Mouse (Mus musculus) limb, embryonic 12.5 days (tissue): ENCODE results near the gene Hivep1. TPM values are rescaled to one million over a fixed set of nuclear protein-coding genes. Genes with fewer than 3 reads are reported as not detected.

Source experiments
- ATAC-seq: fragments of 200-750 bp; cut with Nextera tagmentation; 2 replicates; pipeline ENCODE4 v1.8.0; 2017; ENCODE audit warnings: low read depth, moderate TSS enrichment; ENCODE audit not compliant: insufficient number of reproducible peaks, insufficient read depth, low FRiP score, low TSS enrichment
- H3K27ac ChIP-seq: fragments of 300-500 bp; sonication (generic); 2 replicates; pipeline ENCODE4 v1.5.1; 2016; ENCODE audit warnings: mild to moderate bottlenecking, moderate library complexity
- H3K27me3 ChIP-seq: fragments of 300-500 bp; sonication (generic); 2 replicates; pipeline ENCODE4 v1.6.1; 2016; ENCODE audit warnings: mild to moderate bottlenecking, moderate library complexity
- H3K36me3 ChIP-seq: fragments of 300-500 bp; sonication (generic); 2 replicates; pipeline ENCODE4 v1.6.1; 2016; ENCODE audit warnings: mild to moderate bottlenecking, moderate library complexity
- H3K4me1 ChIP-seq: fragments of 300-500 bp; sonication (generic); replicated peaks from 2 replicates; pipeline ENCODE4 v1.6.1; 2016
- H3K4me2 ChIP-seq: fragments of 300-500 bp; sonication (generic); 2 replicates; pipeline ENCODE4 v1.6.1; 2016; ENCODE audit warnings: mild to moderate bottlenecking, moderate library complexity
- H3K4me3 ChIP-seq: fragments of 300-500 bp; sonication (generic); replicated peaks from 2 replicates; pipeline ENCODE4 v1.5.1; 2016; ENCODE audit warnings: mild to moderate bottlenecking
- H3K9ac ChIP-seq: fragments of 300-500 bp; sonication (generic); replicated peaks from 2 replicates; pipeline ENCODE4 v1.6.1; 2016; ENCODE audit warnings: mild to moderate bottlenecking, moderate library complexity
- H3K9me3 ChIP-seq: fragments of 300-500 bp; sonication (generic); 2 replicates; pipeline ENCODE4 v1.6.1; 2016; ENCODE audit warnings: mild to moderate bottlenecking, moderate library complexity
- WGBS: fragments of 180-500 bp; shearing (Covaris S2); methylation state at CpG from one replicate; pipeline ENCODE4 v1.1.7; 2016; 5-methylcytosine and 5-hydroxymethylcytosine counted together
- polyA plus RNA-seq: library from polyadenylated mRNA; unstranded; fragments of >200 nt; fragmentation: Nextera tagmentation; extraction: Ambion mirVana; gene quantifications from 2 replicates; pipeline ENCODE4 v1.2.1, GENCODE M21; 2016

Hivep1 gene
- polyA plus RNA-seq: 12.9 and 13.2 TPM in 2 replicates

DNA sequence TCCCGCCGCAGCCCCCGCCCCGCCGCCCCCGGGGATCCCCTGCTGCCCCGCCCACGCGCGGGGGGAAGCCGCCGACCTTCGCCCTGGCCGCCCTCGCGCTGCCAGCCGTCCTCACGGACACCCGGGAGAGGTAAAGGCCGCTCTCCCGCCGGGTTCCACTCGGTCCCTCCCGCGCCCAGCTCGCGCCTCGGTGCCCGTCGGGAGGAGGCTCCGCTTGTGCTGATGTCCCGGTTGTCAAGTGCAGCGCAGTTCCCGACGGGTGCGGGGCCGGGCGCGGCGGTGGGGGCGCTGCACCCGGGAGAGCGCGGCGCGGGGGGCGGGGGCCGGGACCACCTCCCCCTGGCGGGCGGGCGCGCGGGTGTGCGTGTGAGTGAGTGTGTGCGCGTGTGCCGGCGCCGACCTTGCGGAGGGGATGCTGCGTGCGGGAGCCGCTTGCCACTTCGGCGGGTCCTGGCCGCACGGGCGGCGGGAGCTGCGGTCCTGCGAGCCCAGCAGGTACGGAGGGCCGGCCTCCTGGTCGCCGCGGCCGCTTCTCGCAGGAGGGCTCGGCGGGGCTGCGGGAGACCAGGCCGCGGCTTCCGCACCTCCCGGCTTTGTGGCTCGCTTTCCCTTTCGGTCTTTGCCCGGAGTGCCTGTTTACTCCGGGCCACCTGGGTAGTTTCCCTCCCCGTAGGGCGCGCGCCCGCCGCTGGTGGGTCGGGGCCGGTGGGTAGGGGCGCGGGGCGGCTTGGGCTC lies at the start of gene Hivep1:
Gene Hivep1, plus strand, starts transcription at position 61 of the 735 bp plus-strand sequence.
- WGBS: under 1% methylated on average over 64 of the region's 100 CpGs
- Histone ChIP-seq H3K9ac (peak within 1 kb of the TSS; percentile 92), H3K36me3 (peaks cover 18% of the 10 kb centered on the region), H3K4me1 (peaks cover 18% of the 10 kb centered on the region), H3K27ac (peak within 1 kb of the TSS; percentile 96), H3K27me3 (no peaks in the 10 kb centered on the region), H3K4me3 (peak within 1 kb of the TSS; percentile 84), H3K4me2 (peak within 1 kb of the TSS; percentile 77), H3K9me3 (no peaks in the 10 kb centered on the region)
- ATAC-seq: peak; percentile 34

DNA sequence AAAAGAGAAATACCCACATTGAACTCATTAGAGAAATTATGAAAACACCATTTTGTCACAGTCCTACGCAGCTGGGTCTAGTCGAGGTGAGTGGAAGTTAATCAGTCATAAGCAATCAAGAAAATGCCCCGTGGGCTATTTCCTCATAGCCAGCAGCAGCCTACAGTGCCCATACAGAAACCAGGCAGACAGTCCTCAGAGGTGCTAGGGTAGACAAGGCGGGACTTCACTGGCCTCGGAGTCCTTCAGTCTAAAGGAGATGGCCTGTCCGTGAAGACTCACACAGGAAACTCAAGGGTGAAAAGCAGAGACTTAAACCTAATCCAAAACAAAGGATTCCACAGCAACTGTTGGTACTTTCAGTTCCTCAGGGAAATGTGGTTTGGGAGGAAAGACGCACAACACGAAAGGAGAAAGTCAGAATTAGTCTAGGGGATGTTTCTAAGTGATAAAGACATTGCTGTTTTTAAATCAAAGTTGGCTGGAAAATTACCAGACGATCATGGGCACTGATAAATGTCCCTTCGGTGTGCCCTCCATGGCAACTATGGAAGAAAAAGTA lies 36.3 kb upstream of the Hivep1 start:
- H3K27ac ChIP-seq: no peak overlapping the region
- H3K4me1 ChIP-seq: no peaks in the 10 kb centered on the region
- no peak overlapping the region for H3K9ac ChIP-seq
- WGBS: 77% methylated on average over 10 of the region's 10 CpGs
- no peaks in the 10 kb centered on the region for H3K9me3 ChIP-seq
- H3K36me3 ChIP-seq: no peaks in the 10 kb centered on the region
- no peak for ATAC-seq
- no peak overlapping the region for H3K4me3 ChIP-seq
- no peaks in the 10 kb centered on the region for H3K27me3 ChIP-seq
- no peak overlapping the region for H3K4me2 ChIP-seq

DNA sequence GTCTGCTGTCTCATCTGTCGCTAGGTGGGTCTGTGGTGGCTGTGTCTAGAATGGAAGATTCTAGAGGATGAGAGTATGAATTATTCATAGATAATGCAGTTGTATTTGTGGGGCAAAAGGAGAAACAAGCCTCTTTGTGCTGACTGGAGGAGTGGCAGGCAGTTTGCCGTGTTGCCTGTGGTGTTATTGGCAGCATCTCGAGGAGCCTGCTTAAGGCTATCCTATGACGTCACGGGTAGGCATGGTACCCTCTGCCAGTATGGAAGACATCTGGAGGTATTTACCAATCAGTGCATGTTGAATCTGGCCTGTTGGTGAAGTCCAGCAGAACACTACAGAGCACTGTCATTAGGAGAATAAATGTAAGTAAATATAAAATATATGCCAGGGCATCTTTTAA lies 35.6 kb upstream of the Hivep1 start:
- WGBS: 78% methylated on average over 5 of the region's 5 CpGs
- Histone ChIP-seq H3K27me3 (no peaks in the 10 kb centered on the region), H3K4me3 (no peak overlapping the region), H3K4me1 (no peaks in the 10 kb centered on the region), H3K9ac (no peak overlapping the region), H3K27ac (no peak overlapping the region), H3K9me3 (no peaks in the 10 kb centered on the region), H3K4me2 (no peak overlapping the region), H3K36me3 (no peaks in the 10 kb centered on the region)
- ATAC-seq: no peak

DNA sequence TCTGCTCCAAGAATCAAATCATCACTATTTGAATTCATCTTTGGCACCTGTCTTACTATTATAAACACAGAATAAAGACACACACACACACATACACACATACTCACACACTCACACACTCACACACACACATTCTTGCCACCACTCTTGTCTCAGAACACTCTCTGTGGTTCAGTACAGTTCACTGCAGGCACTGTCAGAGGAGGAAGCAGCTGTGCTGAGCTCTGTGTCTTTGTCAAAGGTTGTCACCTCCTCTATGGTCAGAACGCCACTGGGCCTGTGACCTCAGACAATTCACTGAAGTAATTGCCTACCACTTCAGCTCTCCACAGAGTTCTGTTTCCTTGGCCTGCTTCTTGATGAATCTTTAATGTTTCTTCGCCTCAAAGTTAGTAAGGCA lies 33.5 kb upstream of the Hivep1 start:
- Histone ChIP-seq H3K4me1 (no peaks in the 10 kb centered on the region), H3K9me3 (no peaks in the 10 kb centered on the region), H3K36me3 (no peaks in the 10 kb centered on the region), H3K4me2 (no peak overlapping the region), H3K27ac (no peak overlapping the region), H3K27me3 (no peaks in the 10 kb centered on the region), H3K4me3 (no peak overlapping the region), H3K9ac (no peak overlapping the region)
- no peak for ATAC-seq
- 53% methylated on average over 2 of the region's 2 CpGs for WGBS

DNA sequence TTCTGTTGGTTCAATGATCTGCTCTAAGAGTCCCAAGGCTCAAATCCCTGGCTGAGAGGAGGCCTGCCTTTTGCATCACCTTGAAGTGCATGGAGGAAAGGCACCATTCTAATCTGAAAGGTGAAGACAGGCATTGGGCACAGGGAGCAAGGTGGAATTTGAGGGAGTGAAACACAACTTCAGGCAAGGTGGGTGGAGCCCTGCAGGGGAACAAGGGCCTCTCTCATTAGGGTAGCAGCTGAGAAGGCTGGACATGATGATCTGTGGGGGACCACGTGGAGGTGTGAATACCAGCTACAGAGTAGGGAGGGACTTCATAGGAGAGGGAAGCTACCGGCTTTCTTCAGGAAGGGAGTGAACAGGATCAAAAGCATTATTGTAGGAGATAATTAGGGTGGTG lies 10.6 kb upstream of the Hivep1 start:
- no peaks in the 10 kb centered on the region for H3K9me3 ChIP-seq
- H3K9ac ChIP-seq: no peak overlapping the region
- no peak for ATAC-seq
- no peak overlapping the region for H3K27ac ChIP-seq
- no peak overlapping the region for H3K4me3 ChIP-seq
- 4% methylated on average over 2 of the region's 2 CpGs for WGBS
- H3K4me2 ChIP-seq: no peak overlapping the region
- no peaks in the 10 kb centered on the region for H3K36me3 ChIP-seq
- H3K27me3 ChIP-seq: no peaks in the 10 kb centered on the region
- H3K4me1 ChIP-seq: peaks cover 10% of the 10 kb centered on the region

DNA sequence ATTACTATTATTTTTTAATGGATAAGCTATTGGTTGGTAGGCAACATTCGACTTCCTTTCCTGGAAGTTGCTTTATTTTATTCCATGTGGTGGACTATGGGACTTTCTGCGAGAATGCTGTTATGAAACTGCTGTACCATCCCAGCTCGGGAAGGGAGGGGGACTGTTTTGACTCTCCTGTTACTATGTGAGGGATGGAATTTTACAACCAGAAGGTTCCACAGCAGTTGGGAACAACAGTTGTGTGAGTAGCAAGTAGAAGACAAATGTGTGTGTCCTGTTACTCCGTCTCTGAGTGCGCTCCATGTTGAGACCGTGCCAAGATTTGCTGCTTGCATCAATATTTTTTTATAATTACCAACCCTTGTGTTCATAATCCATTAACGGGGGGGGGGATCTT lies 8.4 kb upstream of the Hivep1 start:
- Histone ChIP-seq H3K4me2 (no peak overlapping the region), H3K36me3 (no peaks in the 10 kb centered on the region), H3K9ac (no peak overlapping the region), H3K27ac (no peak overlapping the region), H3K4me3 (no peak overlapping the region), H3K27me3 (no peaks in the 10 kb centered on the region), H3K9me3 (no peaks in the 10 kb centered on the region), H3K4me1 (peaks cover 11% of the 10 kb centered on the region)
- ATAC-seq: no peak
- 90% methylated on average over 7 of the region's 7 CpGs for WGBS

DNA sequence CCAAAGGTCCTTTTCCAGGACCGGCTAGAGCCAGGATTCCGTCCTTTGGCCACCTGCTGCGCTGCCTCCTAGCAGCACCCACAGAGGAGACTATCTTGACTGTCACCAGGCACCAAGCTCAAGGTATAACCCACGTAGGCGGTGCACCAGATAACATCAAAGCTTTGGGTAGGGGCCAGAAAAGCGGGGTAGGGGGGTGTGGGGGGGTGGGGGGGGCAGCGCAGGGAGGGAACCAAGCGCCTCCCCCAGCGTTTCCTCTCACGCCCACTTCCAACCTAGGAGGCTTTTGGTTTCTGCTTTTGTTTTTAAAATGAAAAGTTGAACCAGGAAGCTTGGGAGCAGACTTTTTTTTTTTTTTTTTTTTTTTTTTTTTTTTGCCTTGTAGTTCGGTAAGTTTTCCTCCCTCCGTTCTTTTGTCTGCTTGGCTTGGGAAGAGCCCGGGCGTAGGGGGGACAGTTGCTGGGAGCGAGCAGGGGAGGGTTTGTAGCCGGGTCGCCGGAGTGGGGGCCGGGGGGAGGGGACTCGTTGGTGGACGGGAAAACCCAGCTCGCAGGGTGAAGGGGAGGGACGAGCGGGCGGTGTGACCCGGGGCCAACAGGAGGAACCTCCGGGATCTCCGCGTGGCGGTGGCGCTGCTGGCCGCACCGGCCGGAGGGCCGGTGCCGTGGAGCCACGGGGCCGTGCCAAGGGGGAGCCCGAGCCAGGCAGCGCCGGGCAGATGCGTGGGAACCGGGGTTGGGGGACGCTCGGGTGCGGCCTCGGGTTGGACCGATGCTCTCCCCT lies 2.6 kb upstream of the Hivep1 start:
- peak overlapping the region; percentile 79 for H3K9ac ChIP-seq
- no peaks in the 10 kb centered on the region for H3K27me3 ChIP-seq
- peak overlapping the region; percentile 69 for H3K4me3 ChIP-seq
- H3K4me1 ChIP-seq: peaks cover 18% of the 10 kb centered on the region
- peak overlapping the region; percentile 74 for H3K4me2 ChIP-seq
- H3K36me3 ChIP-seq: no peaks in the 10 kb centered on the region
- ATAC-seq: peak; percentile 4; the same call in 1 of the 2 replicates
- peak overlapping the region; percentile 84 for H3K27ac ChIP-seq
- no peaks in the 10 kb centered on the region for H3K9me3 ChIP-seq
- under 1% methylated on average over 48 of the region's 48 CpGs for WGBS

DNA sequence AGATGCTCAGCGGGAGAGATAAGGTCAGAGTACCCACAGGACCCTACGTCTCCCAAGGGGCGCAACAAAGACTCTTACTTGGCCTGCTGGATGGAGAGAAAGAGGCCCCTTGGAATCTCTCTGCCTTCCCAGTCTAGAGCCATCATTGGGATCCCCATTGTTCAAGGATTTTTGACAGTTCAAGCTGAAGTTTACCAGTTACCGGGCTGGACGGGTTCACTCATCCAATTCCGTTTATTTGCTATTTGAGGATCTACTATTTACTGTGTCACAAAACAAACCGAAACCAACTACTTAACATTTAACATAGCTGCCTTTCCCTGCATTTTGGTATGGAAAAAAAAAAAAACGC lies 2.1 kb upstream of the Hivep1 start:
- peak overlapping the region; percentile 74 for H3K4me2 ChIP-seq
- H3K27me3 ChIP-seq: no peaks in the 10 kb centered on the region
- H3K27ac ChIP-seq: peak overlapping the region; percentile 84
- H3K9ac ChIP-seq: peak overlapping the region; percentile 79
- no peaks in the 10 kb centered on the region for H3K9me3 ChIP-seq
- H3K36me3 ChIP-seq: no peaks in the 10 kb centered on the region
- no peak for ATAC-seq
- H3K4me1 ChIP-seq: peaks cover 18% of the 10 kb centered on the region
- 2% methylated on average over 8 of the region's 8 CpGs for WGBS
- H3K4me3 ChIP-seq: peak overlapping the region; percentile 69

DNA sequence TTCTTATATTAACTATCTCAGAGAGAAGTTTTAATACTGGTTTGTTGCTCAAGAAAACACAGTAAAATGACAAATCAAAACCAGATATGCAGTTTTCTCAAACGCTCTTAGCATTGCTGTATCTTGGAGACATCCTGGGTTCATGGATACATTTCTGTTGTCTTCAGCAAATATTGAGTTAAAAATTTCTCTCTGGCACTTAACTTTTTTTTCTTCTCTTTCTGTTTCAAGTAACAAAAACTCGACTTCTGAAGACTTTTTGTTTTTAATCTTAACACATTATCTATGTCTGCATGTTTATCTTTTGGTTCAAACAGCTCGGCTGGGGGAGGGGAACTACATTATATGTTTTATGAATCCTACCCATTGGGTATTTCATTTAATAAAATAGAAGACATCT lies 1.7 kb upstream of the Hivep1 start:
- ATAC-seq: no peak
- WGBS: 7% methylated on average over 3 of the region's 3 CpGs
- no peaks in the 10 kb centered on the region for H3K9me3 ChIP-seq

DNA sequence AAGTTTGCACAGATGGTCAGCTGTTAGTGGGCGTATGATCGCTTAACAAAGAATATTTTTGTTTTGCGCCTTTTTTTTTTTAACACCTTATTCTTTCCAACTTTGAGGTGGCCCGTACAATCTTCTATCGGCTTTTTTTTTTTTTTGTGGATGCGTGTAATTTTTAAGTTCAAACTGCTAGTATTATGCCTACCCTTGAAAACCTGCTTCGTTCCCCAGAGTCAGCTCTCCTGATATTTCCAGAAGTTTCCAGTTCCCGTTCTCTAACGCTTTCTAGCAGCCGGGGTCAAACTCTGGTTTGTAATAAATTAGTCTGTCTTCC lies 980 bp upstream of the Hivep1 start:
- Histone ChIP-seq H3K27me3 (no peaks in the 10 kb centered on the region), H3K9me3 (no peaks in the 10 kb centered on the region), H3K27ac (peak overlapping the region; percentile 82), H3K4me3 (peak overlapping the region; percentile 84), H3K4me1 (peaks cover 18% of the 10 kb centered on the region), H3K36me3 (peaks cover 6% of the 10 kb centered on the region; the same call in 1 of the 2 replicates), H3K4me2 (peak overlapping the region; percentile 74), H3K9ac (peak overlapping the region; percentile 38; the same call in 1 of the 2 replicates)
- ATAC-seq: no peak
- WGBS: under 1% methylated on average over 10 of the region's 10 CpGs

More for the DNA sequence above, 1.7 kb upstream of the Hivep1 start:
- Histone ChIP-seq H3K4me3 (peak overlapping the region; percentile 69), H3K36me3 (no peaks in the 10 kb centered on the region), H3K4me1 (peaks cover 18% of the 10 kb centered on the region), H3K4me2 (peak overlapping the region; percentile 74), H3K27me3 (no peaks in the 10 kb centered on the region), H3K27ac (no peak overlapping the region), H3K9ac (no peak overlapping the region)

DNA sequence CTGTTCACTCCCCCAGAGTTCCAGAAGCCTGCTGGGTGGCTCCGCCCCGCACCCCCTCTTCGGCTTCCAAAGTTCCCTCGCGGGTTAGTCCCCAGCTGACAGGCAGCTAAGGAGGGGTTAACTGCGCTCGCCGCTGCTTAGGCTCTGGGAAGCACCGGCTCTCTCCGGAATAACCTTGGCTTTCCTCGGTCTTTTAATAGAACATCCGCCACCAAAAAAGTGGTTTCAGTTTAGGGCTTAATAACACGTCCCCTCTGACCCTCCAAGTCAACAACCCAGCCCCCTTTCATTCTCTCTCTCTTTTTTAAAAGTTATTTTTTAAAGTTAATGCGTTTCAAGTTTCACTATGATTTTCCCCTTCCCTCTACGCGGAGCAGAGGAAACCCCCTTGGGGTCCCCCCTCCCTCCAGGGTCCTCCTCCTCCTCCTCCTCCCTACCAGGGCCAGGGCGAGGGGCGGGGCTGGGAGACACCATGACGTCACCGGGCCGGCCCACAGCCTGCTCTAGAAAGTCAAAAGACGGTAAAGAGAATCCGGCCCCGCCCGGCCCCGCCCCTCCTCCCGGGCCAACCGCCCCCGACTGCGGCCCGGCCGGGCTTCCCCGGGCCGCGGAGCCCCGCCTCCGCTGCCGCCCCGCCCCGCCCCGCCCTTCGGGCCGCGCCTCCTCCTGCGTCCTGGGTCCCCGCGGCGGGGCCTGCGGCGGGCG lies 467 bp upstream of the Hivep1 start:
- Histone ChIP-seq H3K4me1 (peaks cover 18% of the 10 kb centered on the region), H3K9me3 (no peaks in the 10 kb centered on the region), H3K4me3 (peak overlapping the region; percentile 84), H3K4me2 (peak overlapping the region; percentile 77), H3K36me3 (peaks cover 11% of the 10 kb centered on the region), H3K9ac (peak overlapping the region; percentile 92), H3K27me3 (no peaks in the 10 kb centered on the region), H3K27ac (peak overlapping the region; percentile 96)
- ATAC-seq: peak; percentile 83
- WGBS: 1% methylated on average over 31 of the region's 51 CpGs
